Mouse (Mus musculus): ENCODE measurements around the gene Mtmr12. TPM values are rescaled to one million over a fixed set of nuclear protein-coding genes. Genes with fewer than 3 reads are reported as not detected.
A peak's percentile ranks its signal among the peaks of the same experiment; 100 is the strongest.

Mtmr12 gene
- polyA plus RNA-seq, 1 experiment = 4.6 TPM

- Histone ChIP-seq H3K27me3 (replicated peaks) (no peaks in the 10 kb centered on the region), H3K36me3 (replicated peaks; ENCODE audit: low read length) (peaks cover 88% of the 10 kb centered on the region), H3K4me1 (peaks cover 76% of the 10 kb centered on the region), H3K4me3 (replicated peaks) (peak overlapping the region; percentile 85), H3K9me3 (no peaks in the 10 kb centered on the region)
- no peak for TF ChIP-seq GATA1 (IDR thresholded peaks at IDR 0.05; ENCODE audit: borderline replicate concordance, low read length)
- no peak for TF ChIP-seq FLI1 (IDR thresholded peaks at IDR 0.05; ENCODE audit: low read length)
Measured at GRCm38 (mm10) chr15:12246360-12247158, 41.7 kb downstream of the Mtmr12 start.

- H3K4me3 ChIP-seq (replicated peaks) = peak overlapping the region; percentile 85
- H3K27me3 ChIP-seq (replicated peaks) = no peaks in the 10 kb centered on the region
- peaks cover 90% of the 10 kb centered on the region for H3K36me3 ChIP-seq (replicated peaks; ENCODE audit: low read length)
- H3K9me3 ChIP-seq = no peaks in the 10 kb centered on the region
- H3K4me1 ChIP-seq = peaks cover 70% of the 10 kb centered on the region
- TF ChIP-seq FLI1 (IDR thresholded peaks at IDR 0.05; ENCODE audit: low read length) = no peak
- TF ChIP-seq GATA1 (IDR thresholded peaks at IDR 0.05; ENCODE audit: borderline replicate concordance, low read length) = no peak
Measured at GRCm38 (mm10) chr15:12247159-12247603, 42.4 kb downstream of the Mtmr12 start.

GRCm38 (mm10) chr15:12248279-12248678 lies 43.5 kb downstream of the Mtmr12 start:
- TF ChIP-seq GATA1 (IDR thresholded peaks at IDR 0.05; ENCODE audit: borderline replicate concordance, low read length) = no peak
- no peak for TF ChIP-seq FLI1 (IDR thresholded peaks at IDR 0.05; ENCODE audit: low read length)
- H3K4me1 ChIP-seq = peaks cover 59% of the 10 kb centered on the region
- H3K27me3 ChIP-seq (replicated peaks) = no peaks in the 10 kb centered on the region
- H3K9me3 ChIP-seq = no peaks in the 10 kb centered on the region
- no peak overlapping the region for H3K4me3 ChIP-seq (replicated peaks)
- H3K36me3 ChIP-seq (replicated peaks; ENCODE audit: low read length) = peaks cover 90% of the 10 kb centered on the region

GRCm38 (mm10) chr15:12250350-12250749 lies 45.5 kb downstream of the Mtmr12 start:
- Histone ChIP-seq H3K36me3 (replicated peaks; ENCODE audit: low read length) (peaks cover 86% of the 10 kb centered on the region), H3K4me1 (peaks cover 49% of the 10 kb centered on the region), H3K9me3 (no peaks in the 10 kb centered on the region), H3K4me3 (replicated peaks) (no peak overlapping the region), H3K27me3 (replicated peaks) (no peaks in the 10 kb centered on the region)
- TF ChIP-seq FLI1 (IDR thresholded peaks at IDR 0.05; ENCODE audit: low read length) = no peak
- no peak for TF ChIP-seq GATA1 (IDR thresholded peaks at IDR 0.05; ENCODE audit: borderline replicate concordance, low read length)

GRCm38 (mm10) chr15:12251416-12252140 lies 46.8 kb downstream of the Mtmr12 start:
- no peak overlapping the region for H3K4me3 ChIP-seq (replicated peaks)
- peaks cover 37% of the 10 kb centered on the region for H3K4me1 ChIP-seq
- TF ChIP-seq FLI1 (IDR thresholded peaks at IDR 0.05; ENCODE audit: low read length) (no peak), GATA1 (IDR thresholded peaks at IDR 0.05; ENCODE audit: borderline replicate concordance, low read length) (no peak)
- H3K27me3 ChIP-seq (replicated peaks) = no peaks in the 10 kb centered on the region
- H3K9me3 ChIP-seq = no peaks in the 10 kb centered on the region
- peaks cover 84% of the 10 kb centered on the region for H3K36me3 ChIP-seq (replicated peaks; ENCODE audit: low read length)

GRCm38 (mm10) chr15:12252141-12252489 lies 47.3 kb downstream of the Mtmr12 start:
- TF ChIP-seq GATA1 (IDR thresholded peaks at IDR 0.05; ENCODE audit: borderline replicate concordance, low read length) (no peak), FLI1 (IDR thresholded peaks at IDR 0.05; ENCODE audit: low read length) (no peak)
- no peak overlapping the region for H3K4me3 ChIP-seq (replicated peaks)
- no peaks in the 10 kb centered on the region for H3K27me3 ChIP-seq (replicated peaks)
- H3K9me3 ChIP-seq = no peaks in the 10 kb centered on the region
- H3K4me1 ChIP-seq = peaks cover 33% of the 10 kb centered on the region
- H3K36me3 ChIP-seq (replicated peaks; ENCODE audit: low read length) = peaks cover 83% of the 10 kb centered on the region

GRCm38 (mm10) chr15:12257730-12258494 lies 53.1 kb downstream of the Mtmr12 start:
- H3K4me3 ChIP-seq (replicated peaks) = no peak overlapping the region
- peaks cover 22% of the 10 kb centered on the region for H3K4me1 ChIP-seq
- no peak for TF ChIP-seq GATA1 (IDR thresholded peaks at IDR 0.05; ENCODE audit: borderline replicate concordance, low read length)
- TF ChIP-seq FLI1 (IDR thresholded peaks at IDR 0.05; ENCODE audit: low read length) = no peak
- no peaks in the 10 kb centered on the region for H3K27me3 ChIP-seq (replicated peaks)
- peaks cover 85% of the 10 kb centered on the region for H3K36me3 ChIP-seq (replicated peaks; ENCODE audit: low read length)
- no peaks in the 10 kb centered on the region for H3K9me3 ChIP-seq

- H3K4me3 ChIP-seq (replicated peaks) = no peak overlapping the region
- TF ChIP-seq FLI1 (IDR thresholded peaks at IDR 0.05; ENCODE audit: low read length) = no peak
- TF ChIP-seq GATA1 (IDR thresholded peaks at IDR 0.05; ENCODE audit: borderline replicate concordance, low read length) = no peak
- H3K4me1 ChIP-seq = peaks cover 15% of the 10 kb centered on the region
- no peaks in the 10 kb centered on the region for H3K9me3 ChIP-seq
- H3K36me3 ChIP-seq (replicated peaks; ENCODE audit: low read length) = peaks cover 96% of the 10 kb centered on the region
- H3K27me3 ChIP-seq (replicated peaks) = no peaks in the 10 kb centered on the region
Measured at GRCm38 (mm10) chr15:12263056-12263455, 58.2 kb downstream of the Mtmr12 start.

GRCm38 (mm10) chr15:12266460-12266859 lies 61.6 kb downstream of the Mtmr12 start:
- TF ChIP-seq FLI1 (IDR thresholded peaks at IDR 0.05; ENCODE audit: low read length) (no peak), GATA1 (IDR thresholded peaks at IDR 0.05; ENCODE audit: borderline replicate concordance, low read length) (no peak)
- Histone ChIP-seq H3K27me3 (replicated peaks) (no peaks in the 10 kb centered on the region), H3K4me3 (replicated peaks) (no peak overlapping the region), H3K36me3 (replicated peaks; ENCODE audit: low read length) (peaks cover 100% of the 10 kb centered on the region), H3K9me3 (no peaks in the 10 kb centered on the region), H3K4me1 (peaks cover 31% of the 10 kb centered on the region)
